Mouse (Mus musculus): ENCODE data around the gene Pafah1b2.

Pafah1b2 gene

GRCm38 (mm10) chr9:45979778-45980177 is 32.7 kb downstream of the Pafah1b2 start:
- WGBS, result 91% methylated on average over 2 of the region's 2 CpGs

- 57% methylated on average over 2 of the region's 2 CpGs for WGBS
Observed at GRCm38 (mm10) chr9:45976884-45977283, 35.6 kb downstream of the Pafah1b2 start.

GRCm38 (mm10) chr9:45963577-45963976 is 48.9 kb downstream of the Pafah1b2 start:
- WGBS, result 86% methylated on average over 6 of the region's 6 CpGs

- WGBS, result 47% methylated on average over 2 of the region's 2 CpGs
Observed at GRCm38 (mm10) chr9:45961855-45962254, 50.6 kb downstream of the Pafah1b2 start.

GRCm38 (mm10) chr9:45959661-45960060 is 52.8 kb downstream of the Pafah1b2 start:
- WGBS, result 82% methylated on average over 7 of the region's 7 CpGs

- 36% methylated on average over 4 of the region's 4 CpGs for WGBS
Observed at GRCm38 (mm10) chr9:45958851-45959250, 53.6 kb downstream of the Pafah1b2 start.

- WGBS, result 47% methylated on average over 7 of the region's 7 CpGs
Observed at GRCm38 (mm10) chr9:45958023-45958670, 54.3 kb downstream of the Pafah1b2 start.

GRCm38 (mm10) chr9:45955107-45955963 is 57.2 kb downstream of the Pafah1b2 start, which contains the start of gene Sidt2:
TSS of gene Sidt2 (minus strand) at chr9:45955258.
- WGBS, result under 1% methylated on average over 48 of the region's 48 CpGs

- WGBS, result under 1% methylated on average over 63 of the region's 63 CpGs
Observed at GRCm38 (mm10) chr9:45954294-45955106, 58.0 kb downstream of the Pafah1b2 start.

- WGBS, result 46% methylated on average over 13 of the region's 13 CpGs
Observed at GRCm38 (mm10) chr9:45953511-45954293, 58.8 kb downstream of the Pafah1b2 start.

- WGBS, result 71% methylated on average over 7 of the region's 7 CpGs
Observed at GRCm38 (mm10) chr9:45952890-45953289, 59.6 kb downstream of the Pafah1b2 start.

- 93% methylated on average over 4 of the region's 4 CpGs for WGBS
Observed at GRCm38 (mm10) chr9:45952057-45952456, 60.4 kb downstream of the Pafah1b2 start.

- WGBS, result 89% methylated on average over 10 of the region's 10 CpGs
Observed at GRCm38 (mm10) chr9:45946872-45947183, 65.7 kb downstream of the Pafah1b2 start.

- 90% methylated on average over 16 of the region's 16 CpGs for WGBS
Observed at GRCm38 (mm10) chr9:45946182-45946871, 66.2 kb downstream of the Pafah1b2 start.

GRCm38 (mm10) chr9:45945721-45946120 is 66.8 kb downstream of the Pafah1b2 start:
- 78% methylated on average over 13 of the region's 13 CpGs for WGBS

GRCm38 (mm10) chr9:45944506-45945400 is 67.7 kb downstream of the Pafah1b2 start:
- 84% methylated on average over 13 of the region's 13 CpGs for WGBS

GRCm38 (mm10) chr9:45943628-45944505 is 68.6 kb downstream of the Pafah1b2 start:
- WGBS, result 87% methylated on average over 8 of the region's 8 CpGs

GRCm38 (mm10) chr9:45942916-45943315 is 69.6 kb downstream of the Pafah1b2 start:
- 91% methylated on average over 8 of the region's 8 CpGs for WGBS

- 92% methylated on average over 16 of the region's 16 CpGs for WGBS
Observed at GRCm38 (mm10) chr9:45942464-45942863, 70.0 kb downstream of the Pafah1b2 start.

Measured in cerebral cortex, adult 2 months (tissue).